Mouse (Mus musculus): Measurements from ENCODE around the gene Olfr877.

GRCm38 (mm10) chr9:37890960-37891359, 36.9 kb downstream of the Olfr877 start:
- TF ChIP-seq POLR2A (IDR thresholded peaks at IDR 0.05; ENCODE audit: borderline replicate concordance, control insufficient read depth, low read depth, low read length) (no peak), CTCF (IDR thresholded peaks at IDR 0.05; ENCODE audit: control insufficient read depth, insufficient read depth, low read length) (no peak)
